Mouse (Mus musculus) heart, embryonic 14.5 days (tissue): ENCODE results near the gene Atrn. TPM values are rescaled to one million over a fixed set of nuclear protein-coding genes. Genes with fewer than 3 reads are reported as not detected.

Source experiments
- ATAC-seq: fragments of 200-750 bp; cut with Nextera tagmentation; 2 replicates; pipeline ENCODE4 v1.8.0; 2017; ENCODE audit warnings: low read depth, moderate TSS enrichment; ENCODE audit not compliant: insufficient number of reproducible peaks, insufficient read depth, low FRiP score
- H3K27ac ChIP-seq, 2 experiments: fragments of 200-500 bp in 1 of 2; fragments of 300-500 bp in 1 of 2; sonication (generic) in 1 of 2; replicated peaks in 1 of 2; 2 replicates each; pipeline ENCODE4 v1.5.1; 2012 to 2014; ENCODE audit warnings: low read depth in 2 of 2, low read length in 2 of 2, control low read depth in 1 of 2, mild to moderate bottlenecking in 1 of 2, mixed read lengths in 1 of 2; ENCODE audit not compliant: control insufficient read depth in 1 of 2, insufficient read depth in 1 of 2
- H3K27me3 ChIP-seq: fragments of 300-500 bp; sonication (generic); 2 replicates; pipeline ENCODE4 v1.6.1; 2014; ENCODE audit warnings: mild to moderate bottlenecking, low read length, control low read depth; ENCODE audit not compliant: control insufficient read depth, insufficient read depth
- H3K36me3 ChIP-seq: fragments of 300-500 bp; sonication (generic); 2 replicates; pipeline ENCODE4 v1.6.1; 2014; ENCODE audit warnings: mild to moderate bottlenecking, control low read depth, low read length, mixed read lengths; ENCODE audit not compliant: control insufficient read depth, insufficient read depth
- H3K4me1 ChIP-seq, 2 experiments: fragments of 200-500 bp in 1 of 2; fragments of 300-500 bp in 1 of 2; sonication (generic) in 1 of 2; 2 replicates each; pipeline ENCODE4 v1.6.1; 2012 to 2014; ENCODE audit warnings: low read length in 2 of 2, control low read depth in 1 of 2, mixed read lengths in 1 of 2; ENCODE audit not compliant: control insufficient read depth in 2 of 2, insufficient read depth in 2 of 2
- H3K4me2 ChIP-seq: fragments of 300-500 bp; sonication (generic); 2 replicates; pipeline ENCODE4 v1.6.1; 2014; ENCODE audit warnings: mild to moderate bottlenecking, low read length
- H3K4me3 ChIP-seq, 2 experiments: fragments of 200-500 bp in 1 of 2; fragments of 300-500 bp in 1 of 2; sonication (generic) in 1 of 2; 2 replicates each; pipeline ENCODE4 v1.5.1; 2012 to 2014; ENCODE audit warnings: low read length in 2 of 2, mild to moderate bottlenecking in 2 of 2, control low read depth in 1 of 2, low read depth in 1 of 2, moderate library complexity in 1 of 2; ENCODE audit not compliant: control insufficient read depth in 1 of 2, insufficient read depth in 1 of 2
- H3K9ac ChIP-seq: fragments of 300-500 bp; sonication (generic); 2 replicates; pipeline ENCODE4 v1.6.1; 2014; ENCODE audit warnings: mild to moderate bottlenecking, low read length
- H3K9me3 ChIP-seq: fragments of 300-500 bp; sonication (generic); 2 replicates; pipeline ENCODE4 v1.6.1; 2016; ENCODE audit warnings: low read length, control low read depth; ENCODE audit not compliant: control insufficient read depth
- WGBS: fragments of 180-500 bp; shearing (Covaris S2); extraction: QIAGEN DNeasy Blood & Tissue Kit; methylation state at CpG from one replicate; pipeline ENCODE4 v1.1.7; 2014; 5-methylcytosine and 5-hydroxymethylcytosine counted together
- polyA plus RNA-seq: library from polyadenylated mRNA; unstranded; fragments of >200 nt; fragmentation: Nextera tagmentation; extraction: Ambion mirVana; gene quantifications from 2 replicates; pipeline ENCODE4 v1.2.1, GENCODE M21; 2014

Gene Atrn
- 6.8 and 8.7 TPM in 2 replicates for polyA plus RNA-seq

- no peaks in the 10 kb centered on the region for H3K36me3 ChIP-seq
- peak within 1 kb of the TSS; percentile 77 to 96 for H3K4me3 ChIP-seq
- H3K27ac ChIP-seq: peak within 1 kb of the TSS; percentile 38 to 69
- peak within 1 kb of the TSS; percentile 82 for H3K4me2 ChIP-seq
- no peaks in the 10 kb centered on the region for H3K27me3 ChIP-seq
- H3K9me3 ChIP-seq: no peaks in the 10 kb centered on the region
- WGBS: 3% methylated on average over 50 of the region's 50 CpGs
- H3K9ac ChIP-seq: peak within 1 kb of the TSS; percentile 93
- ATAC-seq: peak; percentile 95
- H3K4me1 ChIP-seq: peaks cover 4 to 11% of the 10 kb centered on the region in 2 experiments; a peak in 3 of 4 replicates
Measured at GRCm38 (mm10) chr2:130905751-130906583, at the start of gene Atrn, which contains the start of gene 4930402H24Rik. Gene Atrn, plus strand, starts transcription at chr2:130906495. Gene 4930402H24Rik, minus strand, starts transcription at chr2:130906406.

DNA sequence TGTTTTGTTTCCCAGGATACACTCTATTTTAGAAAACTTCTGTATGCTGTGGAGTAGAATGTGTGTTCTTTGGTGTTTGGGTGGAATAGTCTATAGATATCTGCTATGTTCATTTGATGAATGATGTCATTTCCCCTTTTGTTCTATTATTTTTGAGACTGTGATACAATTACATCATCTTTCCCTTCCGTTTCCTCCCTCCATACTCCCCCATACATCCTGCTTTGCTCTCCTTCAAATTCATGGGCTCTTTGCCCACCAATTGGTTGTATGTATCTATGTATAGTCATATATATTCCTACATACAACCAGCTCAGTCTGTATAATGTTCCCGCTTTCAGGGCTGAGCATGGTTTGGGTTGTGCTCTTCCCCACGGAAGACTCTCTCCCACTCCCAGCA lies 44.2 kb upstream of the Atrn start:
- 63% methylated on average over 3 of the region's 3 CpGs for WGBS
- H3K27ac ChIP-seq: peak overlapping the region; percentile 43 to 61; a peak in 1 of 4 replicates
- no peaks in the 10 kb centered on the region; a peak in 1 of 4 replicates for H3K4me1 ChIP-seq
- H3K36me3 ChIP-seq: no peaks in the 10 kb centered on the region
- H3K4me3 ChIP-seq: no peak overlapping the region
- H3K9ac ChIP-seq: no peak overlapping the region
- no peak for ATAC-seq
- no peaks in the 10 kb centered on the region for H3K9me3 ChIP-seq
- H3K4me2 ChIP-seq: no peak overlapping the region
- H3K27me3 ChIP-seq: no peaks in the 10 kb centered on the region

- no peak overlapping the region for H3K27ac ChIP-seq
- H3K36me3 ChIP-seq: no peaks in the 10 kb centered on the region
- 89% methylated on average over 5 of the region's 5 CpGs for WGBS
- no peak overlapping the region for H3K4me3 ChIP-seq
- no peaks in the 10 kb centered on the region for H3K9me3 ChIP-seq
- no peak overlapping the region for H3K4me2 ChIP-seq
- H3K4me1 ChIP-seq: no peaks in the 10 kb centered on the region
- H3K27me3 ChIP-seq: no peaks in the 10 kb centered on the region
- ATAC-seq: no peak
- no peak overlapping the region for H3K9ac ChIP-seq
Measured at GRCm38 (mm10) chr2:130870916-130871315, 35.4 kb upstream of the Atrn start.

DNA sequence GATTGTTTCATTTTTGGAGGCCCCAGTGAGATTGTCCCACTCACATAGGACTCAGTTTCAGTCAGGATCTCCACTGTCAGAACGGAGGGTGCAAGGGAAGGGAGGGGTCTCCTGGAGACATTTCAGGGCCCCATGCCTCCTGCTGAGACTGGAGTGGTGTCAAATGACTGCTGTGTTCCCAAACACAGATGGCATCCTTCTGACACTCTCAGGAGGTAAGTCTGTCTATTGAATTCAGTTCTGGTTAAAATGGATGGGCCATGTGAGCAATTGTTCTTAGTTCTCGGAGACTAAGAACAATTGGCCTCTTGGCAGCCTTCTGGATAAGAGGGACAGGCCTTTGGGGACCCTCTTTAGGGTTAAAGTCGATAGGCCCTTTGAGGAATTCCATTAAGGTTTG lies 28.9 kb upstream of the Atrn start:
- no peaks in the 10 kb centered on the region for H3K27me3 ChIP-seq
- no peaks in the 10 kb centered on the region for H3K36me3 ChIP-seq
- no peak for ATAC-seq
- no peaks in the 10 kb centered on the region for H3K9me3 ChIP-seq
- H3K27ac ChIP-seq: no peak overlapping the region
- H3K4me1 ChIP-seq: no peaks in the 10 kb centered on the region
- H3K9ac ChIP-seq: no peak overlapping the region
- H3K4me2 ChIP-seq: no peak overlapping the region
- WGBS: 68% methylated on average over 3 of the region's 3 CpGs
- H3K4me3 ChIP-seq: no peak overlapping the region

GRCm38 (mm10) chr2:130886983-130887382 lies 19.3 kb upstream of the Atrn start:
- H3K9me3 ChIP-seq: no peaks in the 10 kb centered on the region
- H3K4me2 ChIP-seq: no peak overlapping the region
- no peaks in the 10 kb centered on the region for H3K27me3 ChIP-seq
- H3K36me3 ChIP-seq: 0 out of 2 replicates have a peak, but pooled peaks cover 4% of the 10 kb centered on the region
- H3K4me1 ChIP-seq: no peaks in the 10 kb centered on the region
- no peak overlapping the region for H3K27ac ChIP-seq
- ATAC-seq: no peak
- no peak overlapping the region for H3K4me3 ChIP-seq
- H3K9ac ChIP-seq: no peak overlapping the region

DNA sequence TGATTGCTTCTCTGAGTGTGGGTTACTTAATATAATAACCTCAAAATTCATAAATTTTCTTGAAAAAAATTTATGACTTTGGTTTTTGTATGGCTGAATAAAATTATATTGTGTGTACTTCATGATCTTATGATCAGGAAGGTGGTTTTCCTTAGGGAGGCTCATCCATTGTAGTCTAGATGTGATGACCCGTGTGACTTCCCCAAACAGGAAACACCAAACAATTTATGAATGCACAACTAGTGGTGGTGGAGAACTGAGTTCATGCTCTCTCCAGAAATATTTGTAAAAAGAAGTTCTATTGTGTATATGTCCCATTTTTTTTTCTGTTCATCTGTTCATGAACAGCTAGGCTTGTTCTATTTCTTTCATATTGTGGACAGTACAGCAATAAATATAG lies 18.8 kb upstream of the Atrn start:
- no peaks in the 10 kb centered on the region for H3K9me3 ChIP-seq
- no peak overlapping the region for H3K27ac ChIP-seq
- ATAC-seq: no peak
- H3K4me2 ChIP-seq: no peak overlapping the region
- H3K36me3 ChIP-seq: 0 out of 2 replicates have a peak, but pooled peaks cover 4% of the 10 kb centered on the region
- H3K27me3 ChIP-seq: no peaks in the 10 kb centered on the region
- no peak overlapping the region for H3K4me3 ChIP-seq
- no peak overlapping the region for H3K9ac ChIP-seq
- WGBS: 76% methylated on average over 1 of the region's 1 CpGs
- H3K4me1 ChIP-seq: no peaks in the 10 kb centered on the region

GRCm38 (mm10) chr2:130896944-130897343 lies 9.4 kb upstream of the Atrn start:
- H3K4me1 ChIP-seq: no peaks in the 10 kb centered on the region
- H3K36me3 ChIP-seq: no peaks in the 10 kb centered on the region
- WGBS: 82% methylated on average over 2 of the region's 2 CpGs
- ATAC-seq: no peak
- no peak overlapping the region for H3K4me3 ChIP-seq
- H3K9me3 ChIP-seq: no peaks in the 10 kb centered on the region
- no peak overlapping the region for H3K4me2 ChIP-seq
- H3K27ac ChIP-seq: no peak overlapping the region
- no peak overlapping the region for H3K9ac ChIP-seq
- no peaks in the 10 kb centered on the region for H3K27me3 ChIP-seq
